Mouse (Mus musculus) midbrain, embryonic 15.5 days (tissue): ENCODE measurements at regions not wholly inside any gene's neighbourhood (a gene's known extent, or its start where the extent isn't known, plus 50 kb on each side); places are given as distances from the start of the nearest gene placed in this dataset.

Experiments used
- ATAC-seq: fragments of 200-750 bp; cut with Nextera tagmentation; replicated peaks from 2 replicates; pipeline ENCODE4 v1.8.0; 2017; ENCODE audit warnings: moderate TSS enrichment
- H3K27ac ChIP-seq: fragments of 300-500 bp; sonication (generic); 2 replicates; pipeline ENCODE4 v1.5.1; 2015; ENCODE audit warnings: mild to moderate bottlenecking, inconsistent platforms
- H3K27me3 ChIP-seq: fragments of 300-500 bp; sonication (generic); replicated peaks from 2 replicates; pipeline ENCODE4 v1.6.1; 2015; ENCODE audit warnings: inconsistent platforms
- H3K36me3 ChIP-seq: fragments of 300-500 bp; sonication (generic); replicated peaks from 2 replicates; pipeline ENCODE4 v1.6.1; 2015; ENCODE audit warnings: inconsistent platforms
- H3K4me1 ChIP-seq: fragments of 300-500 bp; sonication (generic); 2 replicates; pipeline ENCODE4 v1.6.1; 2015; ENCODE audit warnings: inconsistent platforms
- H3K4me2 ChIP-seq: fragments of 300-500 bp; sonication (generic); 2 replicates; pipeline ENCODE4 v1.6.1; 2015; ENCODE audit warnings: inconsistent platforms, mild to moderate bottlenecking, moderate library complexity
- H3K4me3 ChIP-seq: fragments of 300-500 bp; sonication (generic); 2 replicates; pipeline ENCODE4 v1.5.1; 2015; ENCODE audit warnings: mild to moderate bottlenecking, inconsistent platforms
- H3K9ac ChIP-seq: fragments of 300-500 bp; sonication (generic); 2 replicates; pipeline ENCODE4 v1.6.1; 2015; ENCODE audit warnings: mild to moderate bottlenecking, inconsistent platforms
- H3K9me3 ChIP-seq: fragments of 300-500 bp; sonication (generic); 2 replicates; pipeline ENCODE4 v1.6.1; 2016; ENCODE audit warnings: inconsistent platforms
- WGBS: fragments of 180-500 bp; shearing (Covaris S2); methylation state at CpG from one replicate; pipeline ENCODE4 v1.1.7; 2015; ENCODE audit warnings: mixed read lengths; 5-methylcytosine and 5-hydroxymethylcytosine counted together

- H3K36me3 ChIP-seq = no peaks in the 10 kb centered on the region
- no peak overlapping the region for H3K9ac ChIP-seq
- no peaks in the 10 kb centered on the region for H3K9me3 ChIP-seq
- H3K27ac ChIP-seq = no peak overlapping the region
- H3K4me1 ChIP-seq = no peaks in the 10 kb centered on the region
- H3K4me3 ChIP-seq = no peak overlapping the region
- ATAC-seq = no peak
- no peak overlapping the region for H3K4me2 ChIP-seq
- H3K27me3 ChIP-seq = no peaks in the 10 kb centered on the region
- WGBS = 80% methylated on average over 2 of the region's 2 CpGs
These were observed 1098.6 kb upstream of the Foxg1 start for GRCm38 (mm10) chr12:48283818-48284217.

- H3K4me1 ChIP-seq = no peaks in the 10 kb centered on the region
- WGBS = 22% methylated on average over 3 of the region's 3 CpGs
- no peak overlapping the region for H3K9ac ChIP-seq
- no peaks in the 10 kb centered on the region for H3K9me3 ChIP-seq
- no peak overlapping the region for H3K27ac ChIP-seq
- no peaks in the 10 kb centered on the region for H3K36me3 ChIP-seq
- no peak overlapping the region for H3K4me3 ChIP-seq
- no peak overlapping the region for H3K4me2 ChIP-seq
- no peaks in the 10 kb centered on the region for H3K27me3 ChIP-seq
- peak; percentile 94 for ATAC-seq
These were observed 1098.1 kb upstream of the Foxg1 start for GRCm38 (mm10) chr12:48284386-48284785.

- Histone ChIP-seq H3K4me1 (no peaks in the 10 kb centered on the region), H3K27ac (no peak overlapping the region), H3K4me3 (no peak overlapping the region), H3K27me3 (no peaks in the 10 kb centered on the region), H3K9ac (no peak overlapping the region), H3K36me3 (no peaks in the 10 kb centered on the region), H3K9me3 (no peaks in the 10 kb centered on the region), H3K4me2 (no peak overlapping the region)
- no peak for ATAC-seq
- 38% methylated on average over 3 of the region's 3 CpGs for WGBS
These were observed 1092.3 kb upstream of the Foxg1 start for GRCm38 (mm10) chr12:48290146-48290545.
